Comparison of ENCODE assay signal across 12 mouse cellular contexts in genomic region chr10:99617623-99618022, GRCm38 (mm10).
"Had no signal": no experiment of that assay in that cellular context is flagged by ENCODE, and none has a peak within 500 bp of the region (broad histone marks: within the 10 kb centered on the region; RNA-seq: fewer than 3 reads in every experiment).

No protein-coding gene starts in this region.

- DNase-seq: retina, postnatal 1 day; right cerebral cortex, adult 18-20 months; right cerebral cortex, postnatal 14 days; right cerebral cortex, postnatal 25 days; right cerebral cortex, postnatal 4 days; spleen, adult 18-20 months; thymus, adult 18-20 months; thymus, adult 2 months; thymus, postnatal 14 days; thymus, postnatal 25 days; thymus, postnatal 36 days; thymus, postnatal 4 days had no signal
